ENCODE assay signal across 26 mouse cellular contexts in the genomic region with DNA sequence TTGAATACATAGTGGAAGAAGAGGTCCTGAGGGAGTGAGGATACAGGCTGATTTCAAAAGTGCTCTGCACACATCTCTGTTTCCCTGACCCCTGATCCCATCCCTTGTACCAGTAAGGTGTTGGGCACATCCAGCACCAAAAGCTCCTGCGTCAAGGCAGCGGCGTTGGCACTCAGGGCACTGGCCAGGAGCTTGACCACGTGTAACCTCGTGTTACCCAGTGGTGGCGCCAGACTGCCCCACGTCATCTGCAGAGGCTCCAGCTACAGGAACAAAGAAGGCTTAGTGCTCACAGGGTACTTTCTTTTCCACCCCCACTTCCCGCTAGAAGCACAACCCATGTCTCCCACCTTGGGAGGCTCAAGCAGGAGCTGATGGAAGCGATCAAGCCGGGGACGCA. TPM values are rescaled to one million over a fixed set of nuclear protein-coding genes. Genes with fewer than 3 reads are reported as not detected.
DNase-seq lines count a peak whose midpoint lies in the region; ATAC-seq and TF ChIP-seq lines count a peak whose summit lies in the region.
"Had no signal": no experiment of that assay in that cellular context is flagged by ENCODE, and none has a peak within 500 bp of the region (broad histone marks: within the 10 kb centered on the region; RNA-seq: fewer than 3 reads in every experiment).

No protein-coding gene starts in this region.

- H3K9me3 ChIP-seq in kidney, postnatal 0 days (replicated peaks; ENCODE audit: low read length), result no peaks in the 10 kb centered on the region
- H3K9me3 ChIP-seq in kidney, embryonic 16.5 days (ENCODE audit: low read length), result no peaks in the 10 kb centered on the region
- H3K9me3 ChIP-seq in liver, embryonic 12.5 days (replicated peaks), result no peaks in the 10 kb centered on the region
- H3K9me3 ChIP-seq in liver, embryonic 11.5 days (ENCODE audit: control insufficient read depth, low read length), result no peaks in the 10 kb centered on the region
- H3K9me3 ChIP-seq in ES-Bruce4 (replicated peaks; ENCODE audit: control insufficient read depth, insufficient read depth, low read length, poor library complexity, severe bottlenecking), result no peaks in the 10 kb centered on the region
- H3K9me3 ChIP-seq: forebrain, embryonic 10.5 days had no signal

- peaks cover 66% of the 10 kb centered on the region for H3K36me3 ChIP-seq in kidney, postnatal 0 days (ENCODE audit: insufficient read depth, low read length)
- peaks cover 66% of the 10 kb centered on the region for H3K36me3 ChIP-seq in kidney, embryonic 16.5 days (ENCODE audit: insufficient read depth, low read length)
- peaks cover 99% of the 10 kb centered on the region for H3K36me3 ChIP-seq in liver, embryonic 12.5 days
- peaks cover 54% of the 10 kb centered on the region for H3K36me3 ChIP-seq in liver, embryonic 11.5 days (ENCODE audit: control insufficient read depth, insufficient read depth, low read length)
- peaks cover 10% of the 10 kb centered on the region for H3K36me3 ChIP-seq in ES-Bruce4 (ENCODE audit: control insufficient read depth, insufficient read depth, low read length, poor library complexity, severe bottlenecking)

- ATAC-seq in kidney, postnatal 0 days (replicated peaks; ENCODE audit: low FRiP score, low read depth), result no peak
- ATAC-seq in kidney, embryonic 16.5 days (ENCODE audit: low FRiP score, low TSS enrichment), result no peak
- ATAC-seq in liver, embryonic 12.5 days, result no peak
- ATAC-seq in liver, embryonic 11.5 days (replicated peaks; ENCODE audit: low FRiP score), result no peak
- ATAC-seq: activated CD4-positive, CD25-positive, alpha-beta regulatory T cell, adult 4 months; hindbrain, embryonic 16.5 days had no signal

- no peak overlapping the region for H3K27ac ChIP-seq in kidney, postnatal 0 days
- no peak overlapping the region for H3K27ac ChIP-seq in kidney, embryonic 16.5 days (ENCODE audit: low read length)
- H3K27ac ChIP-seq in liver, embryonic 12.5 days, result no peak overlapping the region
- no peak overlapping the region for H3K27ac ChIP-seq in liver, embryonic 11.5 days (ENCODE audit: low read depth, low read length)
- H3K27ac ChIP-seq in ES-Bruce4 (ENCODE audit: insufficient read depth, low read length), result no peak overlapping the region
- H3K27ac ChIP-seq in bone marrow, adult 2 months (ENCODE audit: control insufficient read depth, insufficient read depth, low read depth, low read length, poor library complexity), result no peak overlapping the region
- H3K27ac ChIP-seq: forebrain, embryonic 10.5 days had no signal

- TF ChIP-seq EP300 in ES-Bruce4 (IDR thresholded peaks at IDR 0.05; ENCODE audit: insufficient read depth, low read depth, low read length), result no peak

- H3K27me3 ChIP-seq in kidney, postnatal 0 days (ENCODE audit: insufficient read depth, low read length), result no peaks in the 10 kb centered on the region
- no peaks in the 10 kb centered on the region for H3K27me3 ChIP-seq in kidney, embryonic 16.5 days (ENCODE audit: insufficient read depth, low read length)
- no peaks in the 10 kb centered on the region for H3K27me3 ChIP-seq in liver, embryonic 12.5 days (replicated peaks)
- no peaks in the 10 kb centered on the region for H3K27me3 ChIP-seq in liver, embryonic 11.5 days (replicated peaks; ENCODE audit: control insufficient read depth, insufficient read depth, low read length)
- no peaks in the 10 kb centered on the region for H3K27me3 ChIP-seq in ES-Bruce4 (ENCODE audit: control insufficient read depth, insufficient read depth, low read length, poor library complexity, severe bottlenecking)

- H3K9ac ChIP-seq in kidney, postnatal 0 days (ENCODE audit: low read depth, low read length), result no peak overlapping the region
- H3K9ac ChIP-seq in kidney, embryonic 16.5 days (replicated peaks; ENCODE audit: low read length), result no peak overlapping the region
- 0 out of 2 replicates have a peak overlapping the region, but pooled peaks have one; percentile 17 for H3K9ac ChIP-seq in liver, embryonic 12.5 days
- H3K9ac ChIP-seq in liver, embryonic 11.5 days (ENCODE audit: low read depth, low read length), result no peak overlapping the region
- H3K9ac ChIP-seq in ES-Bruce4 (ENCODE audit: low read depth, poor library complexity, severe bottlenecking), result no peak overlapping the region

- no peaks in the 10 kb centered on the region for H3K4me1 ChIP-seq in kidney, postnatal 0 days (replicated peaks; ENCODE audit: insufficient read depth, low read length)
- no peaks in the 10 kb centered on the region for H3K4me1 ChIP-seq in kidney, embryonic 16.5 days (ENCODE audit: insufficient read depth, low read length)
- H3K4me1 ChIP-seq in liver, embryonic 12.5 days, result peaks cover 23% of the 10 kb centered on the region
- peaks cover 12% of the 10 kb centered on the region; the same call in 1 of the 2 replicates for H3K4me1 ChIP-seq in liver, embryonic 11.5 days (replicated peaks; ENCODE audit: control insufficient read depth, insufficient read depth, low read length)
- H3K4me1 ChIP-seq in ES-Bruce4 (ENCODE audit: control insufficient read depth, insufficient read depth, low read length), result no peaks in the 10 kb centered on the region
- H3K4me1 ChIP-seq in bone marrow, adult 2 months (ENCODE audit: control insufficient read depth, insufficient read depth, low read length), result no peaks in the 10 kb centered on the region; the same call in 1 of the 2 replicates
- H3K4me1 ChIP-seq: forebrain, embryonic 10.5 days had no signal

- peak; percentile 21; the same call in 1 of the 2 replicates for TF ChIP-seq CTCF in kidney, postnatal 0 days (IDR thresholded peaks at IDR 0.05; ENCODE audit: low read depth)
- peak; percentile 27 for TF ChIP-seq CTCF in ES-Bruce4 (IDR thresholded peaks at IDR 0.05; ENCODE audit: low read depth, low read length)
- peak; percentile 39; the same call in 1 of the 2 replicates for TF ChIP-seq CTCF in bone marrow, adult 2 months (IDR thresholded peaks at IDR 0.05; ENCODE audit: control insufficient read depth, insufficient read depth, low read length)

- DNase-seq in kidney, postnatal 0 days (ENCODE audit: low spot score), result no peak
- DNase-seq in liver, embryonic 11.5 days (ENCODE audit: low spot score), result no peak
- DNase-seq in urinary bladder, postnatal 36 days (ENCODE audit: low spot score in 2 of 2), result no peak
- DNase-seq in spleen, adult 18-20 months, result no peak
- DNase-seq: adrenal gland, postnatal 10 days; cerebellum, adult 11 months; cerebellum, postnatal 25 days; embryo, embryonic 11 days; gastrocnemius, postnatal 10 days; heart, adult 18-20 months; heart, postnatal 4 days; kidney, adult 8-10 months; kidney, postnatal 36 days; lung, postnatal 4 days; right cerebral cortex, postnatal 25 days had no signal

- no peak for TF ChIP-seq POLR2A in ES-Bruce4 (IDR thresholded peaks at IDR 0.05; ENCODE audit: insufficient read depth, low read length)
- TF ChIP-seq POLR2A in bone marrow, adult 2 months (IDR thresholded peaks at IDR 0.05; ENCODE audit: borderline replicate concordance, control insufficient read depth, low read depth, low read length), result no peak

- H3K4me2 ChIP-seq in kidney, postnatal 0 days (ENCODE audit: low read length), result no peak overlapping the region
- H3K4me2 ChIP-seq in kidney, embryonic 16.5 days (replicated peaks; ENCODE audit: low read depth, low read length), result no peak overlapping the region
- no peak overlapping the region for H3K4me2 ChIP-seq in liver, embryonic 12.5 days
- H3K4me2 ChIP-seq in liver, embryonic 11.5 days, result no peak overlapping the region
- H3K4me2 ChIP-seq: midbrain, embryonic 11.5 days had no signal

- H3K4me3 ChIP-seq in kidney, postnatal 0 days (replicated peaks; ENCODE audit: low read depth, low read length), result no peak overlapping the region
- no peak overlapping the region for H3K4me3 ChIP-seq in kidney, embryonic 16.5 days (ENCODE audit: low read length)
- no peak overlapping the region for H3K4me3 ChIP-seq in liver, embryonic 12.5 days
- no peak overlapping the region for H3K4me3 ChIP-seq in liver, embryonic 11.5 days (ENCODE audit: low read depth, low read length)
- H3K4me3 ChIP-seq in ES-Bruce4 (ENCODE audit: low read depth, low read length), result no peak overlapping the region
- no peak overlapping the region for H3K4me3 ChIP-seq in bone marrow, adult 2 months (replicated peaks; ENCODE audit: control insufficient read depth, low read depth, low read length)
- H3K4me3 ChIP-seq: forebrain, embryonic 10.5 days had no signal

- whole genome bisulfite sequencing in kidney, postnatal 0 days, result 85% methylated on average over 11 of the region's 11 CpGs
- 86% methylated on average over 11 of the region's 11 CpGs for WGBS in kidney, embryonic 16.5 days
- 85% methylated on average over 11 of the region's 11 CpGs for WGBS in liver, embryonic 12.5 days (ENCODE audit: insufficient replicate concordance)
- WGBS in liver, embryonic 11.5 days, result 83% methylated on average over 11 of the region's 11 CpGs
- 83% methylated on average over 11 of the region's 11 CpGs for WGBS in bone marrow, adult 2 months

RNA-seq across cellular contexts. Expression of gene Tmem86b, which starts 9.9 kb away (rescaled TPM):
- polyA plus RNA-seq in kidney, postnatal 0 days (2015; fragmentation: Nextera tagmentation; extraction: Ambion mirVana), result 0.56 and 0.80 TPM in 2 replicates
- polyA plus RNA-seq in kidney, embryonic 16.5 days (2015; fragmentation: Nextera tagmentation; extraction: Ambion mirVana), result 1.2 and 1.3 TPM in 2 replicates
- 25.7 and 26.1 TPM in 2 replicates for polyA plus RNA-seq in liver, embryonic 12.5 days (2016; fragmentation: Nextera tagmentation; extraction: Ambion mirVana)
- polyA plus RNA-seq in liver, embryonic 11.5 days (2014; fragmentation: Nextera tagmentation; extraction: Ambion mirVana), result 12.9 and 18.0 TPM in 2 replicates
- polyA plus RNA-seq in ES-Bruce4 (2011; ENCODE audit: insufficient read depth, insufficient read length, low read depth, missing spikeins), result 3.8 and 5.5 TPM in 2 replicates
- polyA plus RNA-seq in bone marrow, adult 2 months (2011; ENCODE audit: insufficient read depth, insufficient read length, low replicate concordance, missing spikeins), result 36.2 and 42.5 TPM in 2 replicates

RNA-seq across cellular contexts. Expression of gene Ppp6r1, which starts 17.7 kb away (rescaled TPM):
- 4.8 and 5.1 TPM in 2 replicates for polyA plus RNA-seq in kidney, postnatal 0 days (2015; fragmentation: Nextera tagmentation; extraction: Ambion mirVana)
- 3.2 and 5.2 TPM in 2 replicates for polyA plus RNA-seq in kidney, embryonic 16.5 days (2015; fragmentation: Nextera tagmentation; extraction: Ambion mirVana)
- 12.0 and 12.7 TPM in 2 replicates for polyA plus RNA-seq in liver, embryonic 12.5 days (2016; fragmentation: Nextera tagmentation; extraction: Ambion mirVana)
- polyA plus RNA-seq in liver, embryonic 11.5 days (2014; fragmentation: Nextera tagmentation; extraction: Ambion mirVana), result 5.6 and 6.6 TPM in 2 replicates
- polyA plus RNA-seq in ES-Bruce4 (2011; ENCODE audit: insufficient read depth, insufficient read length, low read depth, missing spikeins), result 58.6 and 66.3 TPM in 2 replicates
- 53.3 and 89.0 TPM in 2 replicates for polyA plus RNA-seq in bone marrow, adult 2 months (2011; ENCODE audit: insufficient read depth, insufficient read length, low replicate concordance, missing spikeins)

RNA-seq across cellular contexts. Expression of gene Ptprh, which starts 37.3 kb away (rescaled TPM):
- polyA plus RNA-seq in kidney, postnatal 0 days (2015; fragmentation: Nextera tagmentation; extraction: Ambion mirVana), result 0.13 and 0.31 TPM in 2 replicates
- polyA plus RNA-seq in kidney, embryonic 16.5 days (2015; fragmentation: Nextera tagmentation; extraction: Ambion mirVana), result not detected in 2 replicates
- not detected in 2 replicates for polyA plus RNA-seq in liver, embryonic 12.5 days (2016; fragmentation: Nextera tagmentation; extraction: Ambion mirVana)
- polyA plus RNA-seq in liver, embryonic 11.5 days (2014; fragmentation: Nextera tagmentation; extraction: Ambion mirVana), result not detected in 2 replicates
- polyA plus RNA-seq in ES-Bruce4 (2011; ENCODE audit: insufficient read depth, insufficient read length, low read depth, missing spikeins), result not detected in 2 replicates
- not detected in 2 replicates for polyA plus RNA-seq in bone marrow, adult 2 months (2011; ENCODE audit: insufficient read depth, insufficient read length, low replicate concordance, missing spikeins)
- polyA plus RNA-seq: activated CD4-positive, CD25-positive, alpha-beta regulatory T cell, adult 4 months; embryonic facial prominence, embryonic 14.5 days; heart, embryonic 14.5 days; limb, embryonic 11.5 days; midbrain, embryonic 11.5 days had no signal

RNA-seq across cellular contexts. Expression of gene Hspbp1, which starts 43.7 kb away (rescaled TPM):
- polyA plus RNA-seq in kidney, postnatal 0 days (2015; fragmentation: Nextera tagmentation; extraction: Ambion mirVana), result 99.7 and 99.9 TPM in 2 replicates
- polyA plus RNA-seq in kidney, embryonic 16.5 days (2015; fragmentation: Nextera tagmentation; extraction: Ambion mirVana), result 114 and 118 TPM in 2 replicates
- polyA plus RNA-seq in liver, embryonic 12.5 days (2016; fragmentation: Nextera tagmentation; extraction: Ambion mirVana), result 90.8 and 95.6 TPM in 2 replicates
- 132 and 137 TPM in 2 replicates for polyA plus RNA-seq in liver, embryonic 11.5 days (2014; fragmentation: Nextera tagmentation; extraction: Ambion mirVana)
- 51.8 and 63.3 TPM in 2 replicates for polyA plus RNA-seq in ES-Bruce4 (2011; ENCODE audit: insufficient read depth, insufficient read length, low read depth, missing spikeins)
- 11.7 and 19.8 TPM in 2 replicates for polyA plus RNA-seq in bone marrow, adult 2 months (2011; ENCODE audit: insufficient read depth, insufficient read length, low replicate concordance, missing spikeins)

RNA-seq across cellular contexts. Expression of gene Brsk1, which starts 49.2 kb away (rescaled TPM):
- 0.71 and 0.78 TPM in 2 replicates for polyA plus RNA-seq in kidney, postnatal 0 days (2015; fragmentation: Nextera tagmentation; extraction: Ambion mirVana)
- polyA plus RNA-seq in kidney, embryonic 16.5 days (2015; fragmentation: Nextera tagmentation; extraction: Ambion mirVana), result 1.2 and 1.3 TPM in 2 replicates
- 0.19 and 0.29 TPM in 2 replicates for polyA plus RNA-seq in liver, embryonic 12.5 days (2016; fragmentation: Nextera tagmentation; extraction: Ambion mirVana)
- 0.66 and 1.0 TPM in 2 replicates for polyA plus RNA-seq in liver, embryonic 11.5 days (2014; fragmentation: Nextera tagmentation; extraction: Ambion mirVana)
- polyA plus RNA-seq in ES-Bruce4 (2011; ENCODE audit: insufficient read depth, insufficient read length, low read depth, missing spikeins), result 10.9 TPM in 2 replicates
- polyA plus RNA-seq in bone marrow, adult 2 months (2011; ENCODE audit: insufficient read depth, insufficient read length, low replicate concordance, missing spikeins), result 3.7 TPM in 1 of 2 replicates, not detected in the other
- polyA plus RNA-seq: activated CD4-positive, CD25-positive, alpha-beta regulatory T cell, adult 4 months had no signal
